Mouse (Mus musculus) kidney, adult 2 months (tissue): ENCODE measurements at regions not wholly inside any gene's neighbourhood (a gene's known extent, or its start where the extent isn't known, plus 50 kb on each side); places are given as distances from the start of the nearest gene placed in this dataset.

Experiments used
- CTCF ChIP-seq: fragments of 200-500 bp; conservative IDR thresholded peaks from 2 replicates; pipeline ENCODE4 v1.5.1; 2011; ENCODE audit warnings: low read depth, mild to moderate bottlenecking, control low read depth, low read length, moderate library complexity, mixed read lengths; ENCODE audit not compliant: insufficient read depth, insufficient read length
- POLR2A ChIP-seq: fragments of 200-500 bp; IDR thresholded peaks from one replicate; pipeline ENCODE4 v1.6.1; 2011; ENCODE audit warnings: low read depth, low read length, control low read depth

DNA sequence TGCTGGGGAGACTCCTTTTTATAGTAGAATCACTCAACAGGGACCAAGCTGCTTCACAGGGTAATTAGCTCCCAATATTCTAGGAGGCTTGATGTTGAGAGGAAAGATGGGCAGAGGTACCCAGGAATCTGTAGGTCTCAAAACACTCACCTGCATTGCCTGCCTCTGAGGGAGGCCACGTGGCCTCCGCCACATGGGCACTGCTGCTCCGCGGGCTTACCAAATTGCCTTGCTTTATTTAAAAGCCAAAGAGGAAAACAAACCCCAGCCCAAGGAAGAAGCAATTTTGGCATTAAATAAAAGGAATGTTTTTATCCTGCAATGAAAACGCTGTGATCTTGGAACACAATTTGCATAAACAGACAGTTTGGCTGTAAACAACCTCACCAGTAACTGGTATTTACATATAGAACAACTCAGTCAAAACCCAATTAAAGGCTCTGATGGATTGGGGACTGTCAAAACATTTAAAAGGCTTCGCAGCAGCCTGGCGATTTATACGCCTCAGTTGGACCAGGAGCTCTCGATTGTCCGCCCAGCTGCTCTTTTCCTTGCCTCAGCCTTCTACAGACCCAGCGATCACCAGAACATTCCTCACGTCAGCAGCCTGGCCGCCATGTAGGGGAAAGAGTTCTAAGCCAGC, 259.3 kb upstream of the Kdm8 start:
- TF ChIP-seq POLR2A: no peak
- TF ChIP-seq CTCF: no peak
